Mouse (Mus musculus) midbrain, embryonic 12.5 days (tissue): ENCODE measurements around the gene Prkcb. TPM values are rescaled to one million over a fixed set of nuclear protein-coding genes. Genes with fewer than 3 reads are reported as not detected.

Experiments used
- ATAC-seq: fragments of 200-750 bp; cut with Nextera tagmentation; 2 replicates; pipeline ENCODE4 v1.8.0; 2017; ENCODE audit warnings: low read depth, moderate TSS enrichment, moderate library complexity; ENCODE audit not compliant: low FRiP score
- H3K27ac ChIP-seq: fragments of 300-500 bp; sonication (generic); replicated peaks from 2 replicates; pipeline ENCODE4 v1.5.1; 2016; ENCODE audit warnings: mild to moderate bottlenecking
- H3K27me3 ChIP-seq: fragments of 300-500 bp; sonication (generic); 2 replicates; pipeline ENCODE4 v1.6.1; 2016; ENCODE audit warnings: mild to moderate bottlenecking
- H3K36me3 ChIP-seq: fragments of 300-500 bp; sonication (generic); 2 replicates; pipeline ENCODE4 v1.6.1; 2016
- H3K4me1 ChIP-seq: fragments of 300-500 bp; sonication (generic); 2 replicates; pipeline ENCODE4 v1.6.1; 2016
- H3K4me2 ChIP-seq: fragments of 300-500 bp; sonication (generic); replicated peaks from 2 replicates; pipeline ENCODE4 v1.6.1; 2016; ENCODE audit warnings: mild to moderate bottlenecking, moderate library complexity
- H3K4me3 ChIP-seq: fragments of 300-500 bp; sonication (generic); 2 replicates; pipeline ENCODE4 v1.5.1; 2016; ENCODE audit warnings: mild to moderate bottlenecking
- H3K9ac ChIP-seq: fragments of 300-500 bp; sonication (generic); replicated peaks from 2 replicates; pipeline ENCODE4 v1.6.1; 2016; ENCODE audit warnings: mild to moderate bottlenecking, moderate library complexity
- H3K9me3 ChIP-seq: fragments of 300-500 bp; sonication (generic); 2 replicates; pipeline ENCODE4 v1.6.1; 2016; ENCODE audit warnings: mild to moderate bottlenecking
- WGBS: fragments of 180-500 bp; shearing (Covaris S2); methylation state at CpG from one replicate; pipeline ENCODE4 v1.1.7; 2016; 5-methylcytosine and 5-hydroxymethylcytosine counted together
- polyA plus RNA-seq: library from polyadenylated mRNA; unstranded; fragments of >200 nt; fragmentation: Nextera tagmentation; extraction: Ambion mirVana; gene quantifications from 2 replicates; pipeline ENCODE4 v1.2.1, GENCODE M21; 2016

Prkcb gene
- polyA plus RNA-seq, 1 experiment from 2014 or later: 24.2 TPM

DNA sequence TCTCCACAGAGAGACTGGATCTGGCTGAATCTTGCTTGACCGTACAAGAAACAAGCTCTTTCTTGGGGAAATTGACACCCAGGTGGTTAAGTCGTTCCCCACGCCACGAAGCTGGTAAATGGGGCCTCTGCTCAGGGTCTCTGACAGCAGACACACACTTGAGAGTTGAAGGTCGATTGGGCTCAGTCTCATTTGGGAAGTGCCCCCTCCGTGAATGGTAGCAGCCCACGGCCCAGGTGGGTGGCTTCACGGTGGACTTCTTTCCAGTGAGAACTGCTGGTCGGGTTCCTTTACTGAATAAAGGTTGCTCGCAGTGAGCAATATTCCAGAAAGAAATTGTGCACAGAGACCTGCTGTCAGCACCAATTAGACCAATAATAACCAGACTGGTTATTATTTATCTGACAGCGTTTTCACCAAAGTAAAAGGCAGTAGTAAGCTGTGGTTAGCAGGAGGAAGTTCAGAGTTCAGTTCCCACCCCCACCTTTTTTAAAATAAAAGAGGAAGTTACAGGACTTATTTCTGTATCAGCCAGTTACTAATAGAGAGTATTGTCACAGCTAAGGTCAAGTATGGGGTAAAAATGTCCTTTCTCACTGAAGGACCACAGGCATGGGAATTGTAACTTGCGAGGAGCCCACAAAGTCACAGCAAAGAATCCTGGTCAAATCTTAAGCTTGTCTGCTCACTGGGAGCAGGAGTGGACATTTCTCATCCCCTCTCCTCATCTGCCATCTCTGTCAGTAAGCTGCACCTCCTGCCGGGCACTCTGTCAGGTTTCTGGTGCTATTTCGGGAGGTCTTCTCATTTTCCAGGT lies 21.6 kb downstream of the Prkcb start:
- no peak overlapping the region for H3K9ac ChIP-seq
- no peak overlapping the region for H3K4me2 ChIP-seq
- H3K9me3 ChIP-seq: no peaks in the 10 kb centered on the region
- H3K36me3 ChIP-seq: no peaks in the 10 kb centered on the region
- no peak overlapping the region for H3K27ac ChIP-seq
- H3K27me3 ChIP-seq: no peaks in the 10 kb centered on the region
- no peak for ATAC-seq
- 86% methylated on average over 14 of the region's 14 CpGs for WGBS
- H3K4me3 ChIP-seq: no peak overlapping the region
- H3K4me1 ChIP-seq: peaks cover 5% of the 10 kb centered on the region; the same call in 1 of the 2 replicates

DNA sequence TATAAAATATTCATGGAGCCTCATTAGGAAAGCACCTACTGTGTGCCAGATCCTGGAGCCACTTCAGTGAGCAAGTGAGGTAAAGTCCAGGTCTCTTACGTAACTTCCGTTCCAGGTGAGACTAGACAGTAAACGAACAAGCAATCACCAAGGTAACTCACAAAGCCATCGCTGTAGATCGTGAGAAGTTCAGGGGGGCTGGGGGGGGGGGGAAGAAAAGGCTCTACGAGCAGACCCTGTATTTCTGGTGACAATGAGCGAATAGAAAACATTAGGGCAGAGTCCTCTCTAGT lies 22.1 kb downstream of the Prkcb start:
- H3K9me3 ChIP-seq: no peaks in the 10 kb centered on the region
- ATAC-seq: no peak
- no peak overlapping the region for H3K4me3 ChIP-seq
- no peak overlapping the region for H3K9ac ChIP-seq
- 82% methylated on average over 7 of the region's 7 CpGs for WGBS
- no peaks in the 10 kb centered on the region for H3K27me3 ChIP-seq
- no peak overlapping the region for H3K27ac ChIP-seq
- no peaks in the 10 kb centered on the region for H3K36me3 ChIP-seq
- no peak overlapping the region for H3K4me2 ChIP-seq
- peaks cover 5% of the 10 kb centered on the region; the same call in 1 of the 2 replicates for H3K4me1 ChIP-seq

DNA sequence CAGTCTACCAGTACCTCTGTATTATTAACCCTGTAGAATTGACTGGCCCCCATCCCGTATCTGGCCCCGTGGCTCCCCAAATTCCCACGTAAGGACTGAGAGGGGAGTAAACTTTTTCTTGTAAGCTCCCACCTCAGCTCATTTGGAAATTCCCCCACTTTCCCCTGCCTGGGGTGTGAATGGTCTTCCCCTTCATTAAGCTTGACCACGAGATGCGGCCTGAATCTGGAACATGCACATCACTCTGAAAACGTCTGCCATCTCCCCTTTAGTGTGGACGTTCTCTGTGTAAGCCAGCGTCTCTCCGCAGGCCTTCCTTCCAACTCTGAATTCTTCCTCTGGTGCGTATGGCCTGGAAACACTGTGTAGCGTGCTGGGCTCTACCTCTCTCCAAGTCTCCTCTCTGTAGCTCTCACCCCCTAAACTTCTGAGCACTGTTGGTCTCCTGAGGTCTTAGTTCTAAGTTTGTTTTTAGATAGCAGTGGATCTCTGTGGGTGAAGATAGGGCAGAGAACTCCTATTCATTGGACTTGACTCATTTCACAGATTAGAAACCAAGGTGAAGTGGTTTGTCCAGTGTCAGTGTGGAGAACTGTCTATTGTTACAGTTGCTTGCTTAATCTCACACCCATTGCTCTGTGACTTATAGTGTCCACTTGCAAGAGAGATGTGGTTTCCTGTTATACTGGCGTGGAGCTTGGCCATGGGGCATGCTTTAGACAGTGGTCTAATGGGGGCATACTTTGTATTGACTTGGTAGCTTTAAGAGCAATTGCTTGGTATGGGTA lies 25.3 kb downstream of the Prkcb start:
- H3K27me3 ChIP-seq: no peaks in the 10 kb centered on the region
- H3K9ac ChIP-seq: no peak overlapping the region
- no peak overlapping the region for H3K27ac ChIP-seq
- no peak overlapping the region for H3K4me2 ChIP-seq
- WGBS: 89% methylated on average over 12 of the region's 12 CpGs
- H3K9me3 ChIP-seq: no peaks in the 10 kb centered on the region
- H3K36me3 ChIP-seq: no peaks in the 10 kb centered on the region
- peaks cover 5% of the 10 kb centered on the region; the same call in 1 of the 2 replicates for H3K4me1 ChIP-seq
- no peak for ATAC-seq
- H3K4me3 ChIP-seq: no peak overlapping the region

DNA sequence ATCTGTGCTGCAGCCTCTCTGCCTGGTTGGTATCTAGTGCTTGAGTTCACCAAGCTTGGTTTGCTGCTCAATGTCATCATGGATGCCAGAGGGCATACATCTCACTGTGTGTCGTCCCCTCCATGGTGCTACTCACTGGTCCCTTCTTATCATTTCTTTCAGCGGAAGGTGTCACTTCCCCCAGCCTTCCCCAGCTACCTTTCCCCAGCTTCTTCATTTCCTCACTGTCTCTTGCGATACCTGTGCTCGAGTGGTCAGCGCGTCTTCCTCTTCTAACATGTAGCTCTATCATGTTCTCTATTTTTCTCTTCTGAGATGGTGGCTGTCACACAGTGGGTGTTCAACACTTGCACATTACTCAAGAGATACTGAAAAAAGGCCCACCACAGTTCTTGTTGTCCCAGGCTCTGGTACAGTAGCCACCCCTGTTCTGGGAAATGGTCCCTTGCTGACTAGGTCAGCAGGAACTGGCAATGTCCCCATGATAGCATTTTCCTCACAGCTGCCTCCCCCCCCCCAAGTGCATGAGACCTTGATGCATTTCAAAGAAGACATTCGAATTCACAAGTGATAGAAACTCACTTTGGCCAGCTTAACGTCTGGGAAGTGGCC lies 27.3 kb downstream of the Prkcb start:
- Histone ChIP-seq H3K4me3 (no peak overlapping the region), H3K4me2 (no peak overlapping the region), H3K9ac (no peak overlapping the region), H3K27ac (no peak overlapping the region), H3K9me3 (no peaks in the 10 kb centered on the region), H3K27me3 (no peaks in the 10 kb centered on the region), H3K4me1 (peaks cover 5% of the 10 kb centered on the region; the same call in 1 of the 2 replicates), H3K36me3 (no peaks in the 10 kb centered on the region)
- no peak for ATAC-seq
- WGBS: 91% methylated on average over 8 of the region's 8 CpGs

DNA sequence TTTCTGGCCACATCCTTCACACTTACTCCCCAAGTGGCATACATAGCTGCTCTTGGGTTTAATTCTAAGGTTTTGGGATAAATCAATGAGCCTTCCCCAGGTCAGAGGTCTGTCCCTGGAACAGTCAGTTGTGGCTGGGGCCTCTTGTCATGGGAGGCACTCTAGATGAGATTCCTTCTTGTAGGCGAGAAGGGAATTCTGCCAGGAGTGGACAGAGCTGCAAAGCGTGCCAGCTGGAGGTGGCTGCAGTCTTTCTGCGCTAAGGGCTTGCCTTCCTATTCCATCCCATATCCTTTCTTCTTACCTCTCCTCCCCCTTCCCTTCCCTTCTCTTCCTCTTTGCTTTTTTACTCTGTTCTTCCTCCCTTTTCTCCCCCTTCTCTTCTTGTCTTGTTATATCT lies 28.1 kb downstream of the Prkcb start:
- Histone ChIP-seq H3K36me3 (no peaks in the 10 kb centered on the region), H3K9ac (no peak overlapping the region), H3K4me1 (peaks cover 5% of the 10 kb centered on the region; the same call in 1 of the 2 replicates), H3K4me2 (no peak overlapping the region), H3K27ac (no peak overlapping the region), H3K9me3 (no peaks in the 10 kb centered on the region), H3K27me3 (no peaks in the 10 kb centered on the region), H3K4me3 (no peak overlapping the region)
- no peak for ATAC-seq
- 84% methylated on average over 3 of the region's 3 CpGs for WGBS

DNA sequence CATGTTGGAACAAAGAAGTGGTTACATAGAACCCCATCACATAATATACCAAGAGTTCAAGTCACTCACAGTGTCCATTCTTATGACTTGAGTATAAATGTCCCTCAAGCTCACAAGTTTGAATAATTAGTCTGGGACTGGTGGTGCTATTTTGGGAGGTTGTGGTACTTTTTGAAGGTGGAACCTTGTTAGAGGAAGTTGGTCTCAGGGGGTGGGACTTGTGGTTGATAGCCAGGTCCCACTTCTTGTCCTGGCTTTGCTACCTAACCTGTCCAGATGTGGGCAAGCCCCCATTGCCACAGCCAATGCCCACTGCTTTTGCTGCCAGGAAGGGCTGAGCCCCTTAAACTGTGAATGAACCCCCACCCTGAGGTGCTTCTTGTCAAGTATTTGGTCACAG lies 28.9 kb downstream of the Prkcb start:
- Histone ChIP-seq H3K4me2 (no peak overlapping the region), H3K9ac (no peak overlapping the region), H3K36me3 (no peaks in the 10 kb centered on the region), H3K4me3 (no peak overlapping the region), H3K27ac (no peak overlapping the region), H3K9me3 (no peaks in the 10 kb centered on the region), H3K4me1 (no peaks in the 10 kb centered on the region), H3K27me3 (no peaks in the 10 kb centered on the region)
- ATAC-seq: no peak

DNA sequence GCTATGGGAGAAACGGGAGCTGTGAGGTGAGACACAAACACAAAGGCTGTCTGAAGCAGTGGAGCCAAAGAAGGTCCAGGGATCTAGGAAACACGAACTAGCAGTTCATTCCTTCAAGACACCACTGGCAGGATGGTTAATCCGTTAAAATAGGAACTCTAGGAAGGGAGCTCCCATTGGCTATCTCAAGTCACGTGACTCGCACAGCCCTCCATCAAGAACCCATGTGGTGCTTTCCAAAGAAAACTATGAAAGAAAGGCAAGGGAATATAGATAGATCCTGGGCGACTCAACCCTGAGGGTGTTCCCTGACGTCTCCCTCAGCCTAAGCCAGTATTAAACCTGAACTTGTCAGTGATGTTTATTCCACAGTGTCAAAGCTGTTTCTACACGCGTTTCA lies 31.0 kb downstream of the Prkcb start:
- 85% methylated on average over 9 of the region's 9 CpGs for WGBS
- Histone ChIP-seq H3K4me2 (no peak overlapping the region), H3K4me1 (no peaks in the 10 kb centered on the region), H3K27me3 (no peaks in the 10 kb centered on the region), H3K9ac (no peak overlapping the region), H3K9me3 (no peaks in the 10 kb centered on the region), H3K27ac (no peak overlapping the region), H3K36me3 (no peaks in the 10 kb centered on the region), H3K4me3 (no peak overlapping the region)
- no peak for ATAC-seq

DNA sequence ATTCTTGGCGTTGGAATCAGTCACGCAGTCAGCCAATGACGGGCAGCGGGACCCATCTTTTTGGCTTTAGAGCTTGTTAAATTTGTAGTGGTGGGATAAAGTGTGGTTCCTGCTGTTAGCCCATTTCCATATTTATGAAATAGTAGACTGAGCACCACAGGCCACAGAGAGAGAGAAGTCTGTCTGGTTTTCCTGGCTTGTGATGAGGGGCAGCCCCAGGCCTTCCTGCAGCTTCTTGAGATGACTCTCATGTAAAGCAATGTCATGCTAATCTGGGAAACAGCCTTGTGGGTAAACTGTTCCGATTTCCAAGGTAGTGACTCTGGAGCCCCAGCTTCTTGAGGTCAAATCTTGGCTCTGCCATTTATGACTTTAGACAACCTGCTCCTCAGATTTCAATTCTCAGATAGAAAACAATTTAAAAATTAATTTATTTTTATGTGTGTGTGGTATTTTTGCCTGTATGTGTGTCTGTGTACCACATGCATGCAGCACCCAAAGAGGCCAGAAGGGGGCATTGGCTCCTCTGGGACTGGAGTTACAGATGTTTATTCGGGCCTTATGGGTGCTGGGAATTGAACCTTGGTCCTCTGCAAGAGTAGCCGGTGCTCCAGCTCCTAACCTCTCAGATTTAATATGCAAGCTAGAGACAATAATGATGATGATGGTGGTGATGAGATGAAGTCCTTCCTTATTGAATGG lies 32.4 kb downstream of the Prkcb start:
- H3K9ac ChIP-seq: no peak overlapping the region
- H3K27ac ChIP-seq: no peak overlapping the region
- ATAC-seq: no peak
- no peaks in the 10 kb centered on the region for H3K4me1 ChIP-seq
- H3K9me3 ChIP-seq: no peaks in the 10 kb centered on the region
- H3K4me2 ChIP-seq: no peak overlapping the region
- no peaks in the 10 kb centered on the region for H3K27me3 ChIP-seq
- no peak overlapping the region for H3K4me3 ChIP-seq
- 94% methylated on average over 7 of the region's 7 CpGs for WGBS
- H3K36me3 ChIP-seq: no peaks in the 10 kb centered on the region

DNA sequence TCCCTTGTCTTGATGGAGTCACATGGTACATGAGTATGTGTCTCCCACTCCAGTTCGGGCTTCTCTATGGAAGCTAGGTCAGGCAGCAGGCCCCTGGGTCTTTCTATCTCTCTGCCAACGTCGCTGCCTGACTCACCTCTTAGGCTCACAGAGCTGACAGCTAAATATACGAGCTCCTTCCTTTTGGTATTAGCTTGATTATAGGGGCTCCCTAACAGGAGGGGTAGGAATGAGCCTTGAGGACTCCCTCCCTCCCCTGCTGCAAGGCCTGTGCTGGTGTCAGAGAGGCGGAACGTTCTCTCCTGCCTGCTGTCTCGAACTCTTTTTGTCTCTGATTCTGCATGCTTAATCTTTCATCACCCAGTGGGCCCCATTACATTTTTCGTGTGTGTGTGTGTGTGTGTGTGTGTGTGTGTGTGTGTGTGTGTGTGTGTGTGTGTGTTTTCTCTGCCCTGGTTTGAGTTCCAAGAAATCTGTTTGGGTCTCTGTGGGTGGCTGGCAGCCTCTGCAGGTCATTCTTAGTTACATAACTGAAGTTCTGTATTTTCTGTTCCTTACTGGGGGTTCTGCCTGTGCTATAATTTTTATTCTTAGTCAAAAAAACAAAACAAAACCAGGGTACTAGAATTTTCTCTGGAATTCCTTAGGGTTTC lies 33.6 kb downstream of the Prkcb start:
- Histone ChIP-seq H3K27me3 (no peaks in the 10 kb centered on the region), H3K4me3 (no peak overlapping the region)
- 79% methylated on average over 8 of the region's 8 CpGs for WGBS

DNA sequence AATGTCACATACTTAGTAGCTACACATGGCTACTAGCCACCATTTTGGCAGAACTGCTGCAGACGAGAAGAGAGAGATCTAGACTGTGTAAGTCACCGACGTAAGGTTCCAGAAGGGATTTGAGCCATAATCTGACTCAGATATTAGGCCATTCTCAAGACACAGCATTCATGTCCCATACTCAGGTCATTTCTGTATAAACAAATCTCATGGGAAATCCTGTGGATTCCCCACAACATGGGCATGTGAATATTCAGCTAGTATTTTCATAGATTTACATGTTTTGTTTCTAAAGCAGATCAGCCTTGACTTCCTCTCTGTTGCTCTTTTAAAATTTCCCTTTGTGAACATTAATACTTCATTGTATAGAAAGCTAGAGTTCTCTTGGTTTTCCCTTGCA lies 39.4 kb downstream of the Prkcb start:
- H3K4me2 ChIP-seq: no peak overlapping the region
- no peak overlapping the region for H3K9ac ChIP-seq
- 94% methylated on average over 3 of the region's 3 CpGs for WGBS
- H3K27me3 ChIP-seq: no peaks in the 10 kb centered on the region
- ATAC-seq: no peak
- H3K9me3 ChIP-seq: no peaks in the 10 kb centered on the region
- no peak overlapping the region for H3K27ac ChIP-seq
- peaks cover 5% of the 10 kb centered on the region; the same call in 1 of the 2 replicates for H3K4me1 ChIP-seq
- H3K36me3 ChIP-seq: no peaks in the 10 kb centered on the region
- H3K4me3 ChIP-seq: no peak overlapping the region

More for the DNA sequence above, 33.6 kb downstream of the Prkcb start:
- no peaks in the 10 kb centered on the region for H3K36me3 ChIP-seq
- no peak overlapping the region for H3K27ac ChIP-seq
- H3K9me3 ChIP-seq: no peaks in the 10 kb centered on the region
- ATAC-seq: no peak
- H3K4me2 ChIP-seq: no peak overlapping the region
- H3K9ac ChIP-seq: no peak overlapping the region
- H3K4me1 ChIP-seq: no peaks in the 10 kb centered on the region

DNA sequence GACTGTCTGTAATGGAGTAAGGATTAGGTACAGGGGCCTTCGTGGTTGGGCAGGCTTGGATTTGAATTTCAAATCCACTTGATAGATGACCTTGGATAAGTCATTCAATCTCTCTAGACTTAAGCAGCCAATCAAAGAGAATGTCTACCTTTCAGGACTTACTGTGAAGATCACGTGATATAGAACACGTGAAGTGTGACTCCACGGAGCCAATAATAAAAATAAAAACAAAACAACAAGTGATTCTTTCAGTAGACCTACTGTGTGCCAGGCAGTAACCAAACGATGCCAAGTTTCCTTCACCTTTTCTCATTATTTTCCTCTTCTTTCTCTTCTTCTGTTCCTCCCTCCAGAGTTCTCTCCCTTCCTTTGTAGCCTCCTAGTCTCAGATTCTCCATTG lies 39.9 kb downstream of the Prkcb start:
- ATAC-seq: no peak
- no peaks in the 10 kb centered on the region for H3K36me3 ChIP-seq
- H3K4me1 ChIP-seq: peaks cover 5% of the 10 kb centered on the region; the same call in 1 of the 2 replicates
- WGBS: 84% methylated on average over 5 of the region's 5 CpGs
- no peaks in the 10 kb centered on the region for H3K9me3 ChIP-seq
- H3K27me3 ChIP-seq: no peaks in the 10 kb centered on the region
- no peak overlapping the region for H3K9ac ChIP-seq
- H3K4me3 ChIP-seq: no peak overlapping the region
- no peak overlapping the region for H3K4me2 ChIP-seq
- no peak overlapping the region for H3K27ac ChIP-seq
